Mouse (Mus musculus) embryonic facial prominence, embryonic 15.5 days (tissue): ENCODE measurements around the gene Lamc1. TPM values are rescaled to one million over a fixed set of nuclear protein-coding genes. Genes with fewer than 3 reads are reported as not detected.

Experiments
- ATAC-seq: fragments of 200-750 bp; cut with Nextera tagmentation; 2 replicates; pipeline ENCODE4 v1.8.0; 2017; ENCODE audit warnings: low read depth, moderate TSS enrichment; ENCODE audit not compliant: insufficient number of reproducible peaks, low FRiP score, low TSS enrichment
- H3K27ac ChIP-seq: fragments of 300-500 bp; sonication (generic); replicated peaks from 2 replicates; pipeline ENCODE4 v1.5.1; 2015; ENCODE audit warnings: mild to moderate bottlenecking, inconsistent platforms
- H3K27me3 ChIP-seq: fragments of 300-500 bp; sonication (generic); 2 replicates; pipeline ENCODE4 v1.6.1; 2015; ENCODE audit warnings: inconsistent platforms
- H3K36me3 ChIP-seq: fragments of 300-500 bp; sonication (generic); 2 replicates; pipeline ENCODE4 v1.6.1; 2015; ENCODE audit warnings: mild to moderate bottlenecking, inconsistent platforms
- H3K4me1 ChIP-seq: fragments of 300-500 bp; sonication (generic); 2 replicates; pipeline ENCODE4 v1.6.1; 2015; ENCODE audit warnings: inconsistent platforms
- H3K4me2 ChIP-seq: fragments of 300-500 bp; sonication (generic); replicated peaks from 2 replicates; pipeline ENCODE4 v1.6.1; 2015; ENCODE audit warnings: mild to moderate bottlenecking, inconsistent platforms
- H3K4me3 ChIP-seq: fragments of 300-500 bp; sonication (generic); replicated peaks from 2 replicates; pipeline ENCODE4 v1.5.1; 2015; ENCODE audit warnings: mild to moderate bottlenecking, inconsistent platforms
- H3K9ac ChIP-seq: fragments of 300-500 bp; sonication (generic); 2 replicates; pipeline ENCODE4 v1.6.1; 2015; ENCODE audit warnings: inconsistent platforms
- H3K9me3 ChIP-seq: fragments of 300-500 bp; sonication (generic); replicated peaks from 2 replicates; pipeline ENCODE4 v1.6.1; 2016; ENCODE audit warnings: inconsistent platforms
- WGBS: fragments of 180-500 bp; shearing (Covaris S2); methylation state at CpG from one replicate; pipeline ENCODE4 v1.1.7; 2015; 5-methylcytosine and 5-hydroxymethylcytosine counted together
- polyA plus RNA-seq: library from polyadenylated mRNA; unstranded; fragments of >200 nt; fragmentation: Nextera tagmentation; extraction: Ambion mirVana; gene quantifications from 2 replicates; pipeline ENCODE4 v1.2.1, GENCODE M21; 2015

Gene Lamc1
- polyA plus RNA-seq, 1 experiment from 2014 or later, result 48.4 TPM

- Histone ChIP-seq H3K9me3 (no peaks in the 10 kb centered on the region), H3K4me2 (peak overlapping the region; percentile 84), H3K4me1 (peaks cover 27% of the 10 kb centered on the region), H3K9ac (peak overlapping the region; percentile 82), H3K27me3 (no peaks in the 10 kb centered on the region), H3K36me3 (no peaks in the 10 kb centered on the region), H3K4me3 (peak overlapping the region; percentile 78), H3K27ac (0 out of 2 replicates have a peak overlapping the region, but pooled peaks have one; percentile 93)
- no peak for ATAC-seq
- whole genome bisulfite sequencing, result 1% methylated on average over 4 of the region's 4 CpGs
These were observed 1.4 kb downstream of the Lamc1 start for GRCm38 (mm10) chr1:153331206-153331605.

- H3K4me2 ChIP-seq, result no peak overlapping the region
- 79% methylated on average over 6 of the region's 6 CpGs for WGBS
- ATAC-seq, result no peak
- H3K36me3 ChIP-seq, result peaks cover 2% of the 10 kb centered on the region
- H3K9me3 ChIP-seq, result no peaks in the 10 kb centered on the region
- no peak overlapping the region for H3K9ac ChIP-seq
- H3K27me3 ChIP-seq, result no peaks in the 10 kb centered on the region
- H3K4me1 ChIP-seq, result peaks cover 27% of the 10 kb centered on the region
- H3K27ac ChIP-seq, result no peak overlapping the region
- H3K4me3 ChIP-seq, result no peak overlapping the region
These were observed 3.3 kb downstream of the Lamc1 start for GRCm38 (mm10) chr1:153329306-153329705.

GRCm38 (mm10) chr1:153327063-153327462, 5.5 kb downstream of the Lamc1 start:
- Histone ChIP-seq H3K27me3 (no peaks in the 10 kb centered on the region), H3K9me3 (no peaks in the 10 kb centered on the region), H3K4me1 (peaks cover 19% of the 10 kb centered on the region), H3K36me3 (peaks cover 8% of the 10 kb centered on the region), H3K4me3 (no peak overlapping the region), H3K9ac (no peak overlapping the region), H3K27ac (no peak overlapping the region), H3K4me2 (no peak overlapping the region)
- ATAC-seq, result no peak
- WGBS, result 84% methylated on average over 4 of the region's 4 CpGs

GRCm38 (mm10) chr1:153326226-153326625, 6.4 kb downstream of the Lamc1 start:
- Histone ChIP-seq H3K4me2 (no peak overlapping the region), H3K27ac (no peak overlapping the region), H3K9me3 (no peaks in the 10 kb centered on the region), H3K36me3 (peaks cover 8% of the 10 kb centered on the region), H3K27me3 (no peaks in the 10 kb centered on the region), H3K9ac (no peak overlapping the region), H3K4me1 (peaks cover 21% of the 10 kb centered on the region), H3K4me3 (no peak overlapping the region)
- 85% methylated on average over 7 of the region's 7 CpGs for WGBS
- no peak for ATAC-seq

GRCm38 (mm10) chr1:153321404-153321803, 11.2 kb downstream of the Lamc1 start:
- no peak for ATAC-seq
- peaks cover 8% of the 10 kb centered on the region for H3K36me3 ChIP-seq
- H3K4me2 ChIP-seq, result no peak overlapping the region
- H3K9me3 ChIP-seq, result no peaks in the 10 kb centered on the region
- H3K4me1 ChIP-seq, result peaks cover 27% of the 10 kb centered on the region
- 72% methylated on average over 12 of the region's 12 CpGs for WGBS
- H3K4me3 ChIP-seq, result no peak overlapping the region
- no peak overlapping the region for H3K9ac ChIP-seq
- no peaks in the 10 kb centered on the region for H3K27me3 ChIP-seq
- no peak overlapping the region for H3K27ac ChIP-seq

- no peak for ATAC-seq
- H3K27me3 ChIP-seq, result no peaks in the 10 kb centered on the region
- no peak overlapping the region for H3K4me3 ChIP-seq
- peaks cover 27% of the 10 kb centered on the region for H3K4me1 ChIP-seq
- WGBS, result 53% methylated on average over 6 of the region's 6 CpGs
- H3K27ac ChIP-seq, result no peak overlapping the region
- H3K9ac ChIP-seq, result no peak overlapping the region
- H3K9me3 ChIP-seq, result no peaks in the 10 kb centered on the region
- peaks cover 8% of the 10 kb centered on the region for H3K36me3 ChIP-seq
- no peak overlapping the region for H3K4me2 ChIP-seq
These were observed 11.9 kb downstream of the Lamc1 start for GRCm38 (mm10) chr1:153320554-153321147.

- WGBS, result 56% methylated on average over 4 of the region's 4 CpGs
- Histone ChIP-seq H3K4me2 (no peak overlapping the region), H3K27ac (no peak overlapping the region), H3K4me1 (peaks cover 27% of the 10 kb centered on the region), H3K27me3 (no peaks in the 10 kb centered on the region), H3K36me3 (peaks cover 8% of the 10 kb centered on the region), H3K9me3 (no peaks in the 10 kb centered on the region), H3K9ac (no peak overlapping the region), H3K4me3 (no peak overlapping the region)
- no peak for ATAC-seq
These were observed 12.5 kb downstream of the Lamc1 start for GRCm38 (mm10) chr1:153320121-153320520.

GRCm38 (mm10) chr1:153318741-153319140, 13.8 kb downstream of the Lamc1 start:
- WGBS, result 87% methylated on average over 1 of the region's 1 CpGs
- ATAC-seq, result no peak
- no peaks in the 10 kb centered on the region for H3K27me3 ChIP-seq
- no peak overlapping the region for H3K4me2 ChIP-seq
- H3K4me3 ChIP-seq, result no peak overlapping the region
- no peak overlapping the region for H3K27ac ChIP-seq
- H3K36me3 ChIP-seq, result peaks cover under 1% of the 10 kb centered on the region; the same call in 1 of the 2 replicates
- no peaks in the 10 kb centered on the region for H3K9me3 ChIP-seq
- peaks cover 27% of the 10 kb centered on the region for H3K4me1 ChIP-seq
- H3K9ac ChIP-seq, result no peak overlapping the region

GRCm38 (mm10) chr1:153318287-153318686, 14.3 kb downstream of the Lamc1 start:
- H3K4me1 ChIP-seq, result peaks cover 27% of the 10 kb centered on the region
- H3K4me2 ChIP-seq, result no peak overlapping the region
- no peak overlapping the region for H3K4me3 ChIP-seq
- no peak for ATAC-seq
- no peak overlapping the region; the same call in 1 of the 2 replicates for H3K27ac ChIP-seq
- H3K9me3 ChIP-seq, result no peaks in the 10 kb centered on the region
- H3K36me3 ChIP-seq, result no peaks in the 10 kb centered on the region; the same call in 1 of the 2 replicates
- no peak overlapping the region for H3K9ac ChIP-seq
- WGBS, result 86% methylated on average over 7 of the region's 7 CpGs
- no peaks in the 10 kb centered on the region for H3K27me3 ChIP-seq

GRCm38 (mm10) chr1:153317486-153318260, 14.9 kb downstream of the Lamc1 start:
- WGBS, result 44% methylated on average over 16 of the region's 16 CpGs
- Histone ChIP-seq H3K36me3 (no peaks in the 10 kb centered on the region; the same call in 1 of the 2 replicates), H3K27me3 (no peaks in the 10 kb centered on the region), H3K9me3 (no peaks in the 10 kb centered on the region), H3K4me2 (no peak overlapping the region), H3K4me3 (no peak overlapping the region), H3K9ac (no peak overlapping the region), H3K27ac (no peak overlapping the region; the same call in 1 of the 2 replicates), H3K4me1 (peaks cover 27% of the 10 kb centered on the region)
- no peak for ATAC-seq

- no peaks in the 10 kb centered on the region; the same call in 1 of the 2 replicates for H3K36me3 ChIP-seq
- H3K4me3 ChIP-seq, result no peak overlapping the region
- no peak overlapping the region for H3K27ac ChIP-seq
- WGBS, result 56% methylated on average over 8 of the region's 8 CpGs
- no peak overlapping the region for H3K9ac ChIP-seq
- H3K27me3 ChIP-seq, result no peaks in the 10 kb centered on the region
- no peak for ATAC-seq
- no peaks in the 10 kb centered on the region for H3K9me3 ChIP-seq
- H3K4me2 ChIP-seq, result no peak overlapping the region
- H3K4me1 ChIP-seq, result peaks cover 27% of the 10 kb centered on the region
These were observed 15.6 kb downstream of the Lamc1 start for GRCm38 (mm10) chr1:153316956-153317355.
